Mouse (Mus musculus): Measurements from ENCODE around the gene Ltv1. TPM values are rescaled to one million over a fixed set of nuclear protein-coding genes. Genes with fewer than 3 reads are reported as not detected.
A peak's percentile ranks its signal among the peaks of the same experiment; 100 is the strongest.

Gene Ltv1
- polyA plus RNA-seq, 1 experiment from 2014 or later, result 80.1 TPM

GRCm38 (mm10) chr10:13230716-13231115 is 37.7 kb upstream of the Ltv1 start:
- ATAC-seq (replicated peaks; ENCODE audit: low FRiP score, low TSS enrichment, low read depth) (no peak), DNase-seq (ENCODE audit: low spot score) (no peak)
- Histone ChIP-seq H3K4me1 (replicated peaks; ENCODE audit: control insufficient read depth, insufficient read depth, low read length) (no peaks in the 10 kb centered on the region), H3K4me2 (ENCODE audit: low read length) (no peak overlapping the region), H3K27ac (ENCODE audit: low read depth) (no peak overlapping the region), H3K4me3 (ENCODE audit: low read depth, low read length) (no peak overlapping the region), H3K9ac (ENCODE audit: low read length) (no peak overlapping the region), H3K27me3 (replicated peaks; ENCODE audit: control insufficient read depth, insufficient read depth, low read length) (no peaks in the 10 kb centered on the region), H3K9me3 (ENCODE audit: control insufficient read depth, low read length) (no peaks in the 10 kb centered on the region), H3K36me3 (ENCODE audit: control insufficient read depth, insufficient read depth, low read length) (peaks cover 13% of the 10 kb centered on the region; the same call in 1 of the 2 replicates)
- WGBS, result 88% methylated on average over 7 of the region's 7 CpGs

DNA sequence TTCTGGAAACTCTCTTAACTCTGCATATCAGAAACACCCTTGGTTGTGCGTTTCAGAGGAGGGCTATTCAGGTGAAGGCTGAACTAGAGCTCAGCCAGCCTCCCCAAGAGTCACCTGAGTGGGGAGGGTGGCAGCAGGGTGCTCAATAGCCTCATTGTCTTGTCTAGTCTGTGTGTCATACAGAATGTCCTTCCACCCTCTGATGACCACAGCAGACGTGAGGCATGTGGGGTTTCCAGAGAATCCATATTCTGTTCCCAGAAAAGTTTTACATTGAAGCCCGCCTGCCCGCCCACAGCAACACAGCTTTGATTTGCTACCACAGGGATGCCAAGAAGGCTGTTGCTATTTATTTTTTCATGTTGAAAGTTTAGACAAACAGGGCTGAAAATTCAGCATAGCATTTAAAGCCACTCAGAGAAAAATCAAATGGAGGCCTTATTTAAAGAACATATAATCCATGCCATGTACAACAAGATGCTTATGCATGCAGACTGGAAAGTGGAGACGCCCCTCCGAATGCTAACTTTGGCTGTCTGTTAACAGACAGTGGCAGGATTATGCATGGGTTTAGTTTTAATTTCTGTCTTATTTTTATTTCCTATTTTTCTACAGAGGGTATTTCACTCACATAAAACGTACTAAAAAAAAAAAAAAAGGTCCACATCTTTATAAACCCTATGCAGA is 32.6 kb upstream of the Ltv1 start:
- no peak overlapping the region for H3K9ac ChIP-seq (ENCODE audit: low read length)
- H3K4me1 ChIP-seq (replicated peaks; ENCODE audit: control insufficient read depth, insufficient read depth, low read length), result no peaks in the 10 kb centered on the region
- ATAC-seq (replicated peaks; ENCODE audit: low FRiP score, low TSS enrichment, low read depth) (no peak), DNase-seq (ENCODE audit: low spot score) (peak; percentile 48)
- no peak overlapping the region for H3K4me3 ChIP-seq (ENCODE audit: low read depth, low read length)
- H3K9me3 ChIP-seq (ENCODE audit: control insufficient read depth, low read length), result no peaks in the 10 kb centered on the region
- no peak overlapping the region for H3K27ac ChIP-seq (ENCODE audit: low read depth)
- H3K4me2 ChIP-seq (ENCODE audit: low read length), result no peak overlapping the region
- 90% methylated on average over 7 of the region's 7 CpGs for WGBS
- peaks cover 17% of the 10 kb centered on the region for H3K36me3 ChIP-seq (ENCODE audit: control insufficient read depth, insufficient read depth, low read length)
- H3K27me3 ChIP-seq (replicated peaks; ENCODE audit: control insufficient read depth, insufficient read depth, low read length), result no peaks in the 10 kb centered on the region

- 77% methylated on average over 3 of the region's 3 CpGs for WGBS
- Histone ChIP-seq H3K27ac (ENCODE audit: low read depth) (no peak overlapping the region), H3K36me3 (ENCODE audit: control insufficient read depth, insufficient read depth, low read length) (peaks cover 12% of the 10 kb centered on the region), H3K4me2 (ENCODE audit: low read length) (no peak overlapping the region), H3K4me3 (ENCODE audit: low read depth, low read length) (no peak overlapping the region), H3K27me3 (replicated peaks; ENCODE audit: control insufficient read depth, insufficient read depth, low read length) (no peaks in the 10 kb centered on the region), H3K9me3 (ENCODE audit: control insufficient read depth, low read length) (no peaks in the 10 kb centered on the region), H3K9ac (ENCODE audit: low read length) (no peak overlapping the region), H3K4me1 (replicated peaks; ENCODE audit: control insufficient read depth, insufficient read depth, low read length) (no peaks in the 10 kb centered on the region)
- peak; percentile 42 for DNase-seq (ENCODE audit: low spot score)
- no peak for ATAC-seq (replicated peaks; ENCODE audit: low FRiP score, low TSS enrichment, low read depth)
Observed at GRCm38 (mm10) chr10:13222135-13222534, 29.2 kb upstream of the Ltv1 start.

- H3K27ac ChIP-seq (ENCODE audit: low read depth), result no peak overlapping the region
- ATAC-seq (replicated peaks; ENCODE audit: low FRiP score, low TSS enrichment, low read depth), result peak; percentile 63
- WGBS, result 68% methylated on average over 1 of the region's 1 CpGs
Observed at GRCm38 (mm10) chr10:13220061-13220460, 27.1 kb upstream of the Ltv1 start.

GRCm38 (mm10) chr10:13213956-13214355 is 21.0 kb upstream of the Ltv1 start:
- H3K4me3 ChIP-seq (ENCODE audit: low read depth, low read length), result no peak overlapping the region
- H3K27ac ChIP-seq (ENCODE audit: low read depth), result peak overlapping the region; percentile 64; the same call in 1 of the 2 replicates
- H3K36me3 ChIP-seq (ENCODE audit: control insufficient read depth, insufficient read depth, low read length), result no peaks in the 10 kb centered on the region
- H3K4me1 ChIP-seq (replicated peaks; ENCODE audit: control insufficient read depth, insufficient read depth, low read length), result peaks cover 28% of the 10 kb centered on the region
- 51% methylated on average over 12 of the region's 12 CpGs for WGBS
- ATAC-seq (replicated peaks; ENCODE audit: low FRiP score, low TSS enrichment, low read depth), result no peak
- no peak for DNase-seq (ENCODE audit: low spot score)
- no peak overlapping the region for H3K4me2 ChIP-seq (ENCODE audit: low read length)
- no peak overlapping the region for H3K9ac ChIP-seq (ENCODE audit: low read length)
- no peaks in the 10 kb centered on the region for H3K9me3 ChIP-seq (ENCODE audit: control insufficient read depth, low read length)
- H3K27me3 ChIP-seq (replicated peaks; ENCODE audit: control insufficient read depth, insufficient read depth, low read length), result no peaks in the 10 kb centered on the region

More at GRCm38 (mm10) chr10:13220061-13220460, 27.1 kb upstream of the Ltv1 start:
- no peak overlapping the region for H3K4me3 ChIP-seq (ENCODE audit: low read depth, low read length)
- H3K27me3 ChIP-seq (replicated peaks; ENCODE audit: control insufficient read depth, insufficient read depth, low read length), result no peaks in the 10 kb centered on the region
- H3K9me3 ChIP-seq (ENCODE audit: control insufficient read depth, low read length), result no peaks in the 10 kb centered on the region
- peaks cover 12% of the 10 kb centered on the region for H3K36me3 ChIP-seq (ENCODE audit: control insufficient read depth, insufficient read depth, low read length)
- H3K4me2 ChIP-seq (ENCODE audit: low read length), result no peak overlapping the region
- no peak for DNase-seq (ENCODE audit: low spot score)
- no peak overlapping the region for H3K9ac ChIP-seq (ENCODE audit: low read length)
- H3K4me1 ChIP-seq (replicated peaks; ENCODE audit: control insufficient read depth, insufficient read depth, low read length), result no peaks in the 10 kb centered on the region

DNA sequence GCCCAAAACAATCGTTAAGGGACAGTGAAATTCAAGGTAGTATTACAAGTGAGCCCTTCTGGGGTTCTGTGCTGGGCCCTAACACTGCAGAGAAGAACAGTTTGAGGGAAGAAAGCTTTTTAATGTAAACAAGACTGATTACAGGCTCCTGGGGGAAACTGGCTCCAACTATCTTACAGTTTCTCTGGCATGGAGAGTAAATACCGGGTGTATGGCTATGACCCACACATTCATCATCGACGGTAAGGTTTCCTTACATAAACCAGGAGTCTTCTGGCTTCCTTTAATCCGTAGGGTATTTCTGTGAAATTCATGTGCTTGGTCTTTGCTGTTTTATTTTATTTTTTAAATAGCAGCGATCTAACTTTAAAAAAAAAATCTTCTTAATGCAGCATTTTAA is 19.9 kb upstream of the Ltv1 start:
- Histone ChIP-seq H3K9ac (ENCODE audit: low read length) (no peak overlapping the region), H3K4me3 (ENCODE audit: low read depth, low read length) (no peak overlapping the region), H3K9me3 (ENCODE audit: control insufficient read depth, low read length) (no peaks in the 10 kb centered on the region), H3K27ac (ENCODE audit: low read depth) (peak overlapping the region; percentile 64; the same call in 1 of the 2 replicates), H3K4me1 (replicated peaks; ENCODE audit: control insufficient read depth, insufficient read depth, low read length) (peaks cover 28% of the 10 kb centered on the region), H3K36me3 (ENCODE audit: control insufficient read depth, insufficient read depth, low read length) (no peaks in the 10 kb centered on the region), H3K27me3 (replicated peaks; ENCODE audit: control insufficient read depth, insufficient read depth, low read length) (no peaks in the 10 kb centered on the region), H3K4me2 (ENCODE audit: low read length) (no peak overlapping the region)
- ATAC-seq (replicated peaks; ENCODE audit: low FRiP score, low TSS enrichment, low read depth) (no peak; the same call in 1 of the 2 replicates), DNase-seq (ENCODE audit: low spot score) (no peak)
- 28% methylated on average over 6 of the region's 6 CpGs for WGBS

DNA sequence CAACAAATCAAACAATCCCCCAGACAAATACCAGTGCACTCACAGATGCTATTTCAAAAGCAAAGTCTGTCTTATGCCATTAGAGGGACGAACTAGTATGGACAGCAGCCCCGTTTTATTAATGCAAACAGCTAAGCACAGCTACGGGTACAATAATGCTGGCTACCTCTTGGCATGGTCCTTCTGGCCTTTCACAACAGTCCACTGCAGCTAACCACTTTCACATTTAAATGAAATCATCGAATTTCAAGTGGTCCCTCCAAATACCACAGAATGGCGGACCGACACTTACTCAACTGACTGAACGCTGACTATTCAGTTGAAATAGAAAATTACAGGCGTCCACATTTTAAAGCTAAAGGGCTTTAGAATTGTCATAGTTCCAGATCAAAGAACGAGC is 19.4 kb upstream of the Ltv1 start:
- no peak overlapping the region for H3K4me2 ChIP-seq (ENCODE audit: low read length)
- H3K9ac ChIP-seq (ENCODE audit: low read length), result no peak overlapping the region
- H3K9me3 ChIP-seq (ENCODE audit: control insufficient read depth, low read length), result no peaks in the 10 kb centered on the region
- H3K27ac ChIP-seq (ENCODE audit: low read depth), result 0 out of 2 replicates have a peak overlapping the region, but pooled peaks have one; percentile 64
- no peak overlapping the region for H3K4me3 ChIP-seq (ENCODE audit: low read depth, low read length)
- H3K27me3 ChIP-seq (replicated peaks; ENCODE audit: control insufficient read depth, insufficient read depth, low read length), result no peaks in the 10 kb centered on the region
- H3K36me3 ChIP-seq (ENCODE audit: control insufficient read depth, insufficient read depth, low read length), result no peaks in the 10 kb centered on the region
- DNase-seq (ENCODE audit: low spot score) (no peak), ATAC-seq (replicated peaks; ENCODE audit: low FRiP score, low TSS enrichment, low read depth) (no peak)
- WGBS, result 65% methylated on average over 9 of the region's 9 CpGs
- peaks cover 28% of the 10 kb centered on the region for H3K4me1 ChIP-seq (replicated peaks; ENCODE audit: control insufficient read depth, insufficient read depth, low read length)

GRCm38 (mm10) chr10:13209930-13210637 is 17.1 kb upstream of the Ltv1 start:
- WGBS, result 27% methylated on average over 8 of the region's 8 CpGs
- peak; percentile 63 for DNase-seq (ENCODE audit: low spot score)
- ATAC-seq (replicated peaks; ENCODE audit: low FRiP score, low TSS enrichment, low read depth), result peak; percentile 73

More at GRCm38 (mm10) chr10:13209930-13210637, 17.1 kb upstream of the Ltv1 start:
- H3K4me3 ChIP-seq (ENCODE audit: low read depth, low read length), result no peak overlapping the region
- no peak overlapping the region for H3K4me2 ChIP-seq (ENCODE audit: low read length)
- no peaks in the 10 kb centered on the region for H3K9me3 ChIP-seq (ENCODE audit: control insufficient read depth, low read length)
- H3K9ac ChIP-seq (ENCODE audit: low read length), result no peak overlapping the region
- H3K27ac ChIP-seq (ENCODE audit: low read depth), result peak overlapping the region; percentile 62
- no peaks in the 10 kb centered on the region for H3K27me3 ChIP-seq (replicated peaks; ENCODE audit: control insufficient read depth, insufficient read depth, low read length)
- H3K4me1 ChIP-seq (replicated peaks; ENCODE audit: control insufficient read depth, insufficient read depth, low read length), result peaks cover 28% of the 10 kb centered on the region
- no peaks in the 10 kb centered on the region for H3K36me3 ChIP-seq (ENCODE audit: control insufficient read depth, insufficient read depth, low read length)
